Mouse (Mus musculus) heart, adult 2 months (tissue): ENCODE results near the gene Sbf2.

Source experiments
- CTCF ChIP-seq: fragments of 200-600 bp; IDR thresholded peaks from 2 replicates; pipeline ENCODE4 v1.8.1; 2022; ENCODE audit warnings: antibody characterized with exemption, mild to moderate bottlenecking, moderate library complexity
- EP300 ChIP-seq: fragments of 200-500 bp; IDR thresholded peaks from 2 replicates; pipeline ENCODE4 v1.6.1; 2011; ENCODE audit warnings: low read depth, low read length, control low read depth; ENCODE audit not compliant: insufficient read depth
- POLR2A ChIP-seq: fragments of 200-500 bp; IDR thresholded peaks from 2 replicates; pipeline ENCODE4 v1.6.1; 2011; ENCODE audit warnings: mild to moderate bottlenecking, low read depth, low read length, control low read depth; ENCODE audit not compliant: insufficient read depth

GRCm38 (mm10) chr7:110285849-110286151 is 328.9 kb downstream of the Sbf2 start:
- TF ChIP-seq CTCF: no peak
- TF ChIP-seq POLR2A: no peak
- no peak for TF ChIP-seq EP300
